Mouse (Mus musculus) CH12.LX (cell line): ENCODE measurements around the gene Mrpl35.

Experiments used
- BHLHE40 ChIP-seq: IDR thresholded peaks from 2 replicates; pipeline ENCODE4 v1.6.1; 2011; ENCODE audit warnings: mild to moderate bottlenecking, low read depth, low read length, improper control_type of control experiment
- MAX ChIP-seq: IDR thresholded peaks from 2 replicates; pipeline ENCODE4 v1.6.1; 2011; ENCODE audit warnings: low read length, improper control_type of control experiment
- POLR2A ChIP-seq: IDR thresholded peaks from 2 replicates; pipeline ENCODE4 v1.6.1; 2011; ENCODE audit warnings: low read depth, mild to moderate bottlenecking, improper control_type of control experiment, low read length
- USF2 ChIP-seq: conservative IDR thresholded peaks from 2 replicates; pipeline ENCODE4 v1.6.1; 2011; ENCODE audit warnings: low read depth, low read length, improper control_type of control experiment
- ZMIZ1 ChIP-seq: IDR thresholded peaks from 2 replicates; pipeline ENCODE4 v1.6.1; 2012; ENCODE audit warnings: low read depth, mild to moderate bottlenecking, inconsistent platforms, low read length, improper control_type of control experiment

DNA sequence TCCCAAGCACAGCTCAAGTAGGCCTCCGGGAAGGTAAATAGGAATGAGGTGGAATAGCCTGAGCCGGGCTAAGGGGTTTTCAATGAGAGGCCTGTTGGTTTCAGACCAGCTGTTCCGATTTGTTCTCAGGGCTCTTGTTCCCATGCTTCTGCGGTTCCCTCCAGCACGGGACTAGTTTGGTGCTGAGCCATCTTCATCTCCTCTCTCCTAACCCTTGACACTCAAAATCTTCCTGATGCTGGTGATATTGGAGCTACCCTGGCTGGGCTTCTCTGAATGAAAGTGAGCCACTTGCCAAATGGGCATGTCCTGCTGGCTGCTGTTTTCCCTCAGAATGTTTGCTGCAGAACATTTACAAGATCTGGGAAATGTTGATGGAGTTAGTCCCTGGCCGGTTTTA lies 35.0 kb downstream of the Mrpl35 start:
- TF ChIP-seq MAX, result no peak
- TF ChIP-seq BHLHE40, result no peak
- no peak for TF ChIP-seq POLR2A
- TF ChIP-seq ZMIZ1, result no peak
- TF ChIP-seq USF2, result no peak
